Mouse (Mus musculus) heart, postnatal 0 days (tissue): ENCODE results near the gene Tnks2.

Source experiments
- CTCF ChIP-seq: IDR thresholded peaks from 2 replicates; pipeline ENCODE4 v1.5.1; 2016; ENCODE audit warnings: antibody characterized with exemption, control low read depth, low read depth
- EP300 ChIP-seq: IDR thresholded peaks from 2 replicates; pipeline ENCODE4 v1.6.1; 2016; ENCODE audit warnings: antibody characterized with exemption, low read depth

DNA sequence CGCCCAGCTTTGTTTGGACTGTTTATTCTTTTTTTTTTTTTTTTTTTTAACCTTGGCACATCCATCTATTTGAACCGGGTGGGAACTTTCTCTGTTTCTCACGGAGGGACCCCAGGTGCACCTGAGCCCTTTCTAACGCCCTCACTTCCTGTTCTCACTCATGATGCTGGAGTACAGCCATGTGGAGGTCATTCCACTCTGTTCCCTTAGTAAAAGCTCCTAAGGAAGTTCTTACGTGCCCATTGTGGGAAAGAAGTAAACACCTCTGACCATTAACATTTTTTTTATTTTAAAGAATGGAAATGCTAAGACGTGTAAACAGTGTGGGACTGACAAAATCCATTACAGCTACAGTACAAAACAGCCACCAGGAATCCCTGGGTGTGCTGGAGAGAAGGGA is 14.8 kb upstream of the Tnks2 start:
- TF ChIP-seq EP300 (no peak), CTCF (no peak)
